Mouse (Mus musculus) kidney, postnatal 25 days (tissue): Measurements from ENCODE around the gene Alcam.

Experiments used
- DNase-seq, 2 experiments: peaks; one replicate each; pipeline ENCODE4 v3.0.0; 2021; ENCODE audit warnings: mixed read lengths in 2 of 2

Gene Alcam

DNA sequence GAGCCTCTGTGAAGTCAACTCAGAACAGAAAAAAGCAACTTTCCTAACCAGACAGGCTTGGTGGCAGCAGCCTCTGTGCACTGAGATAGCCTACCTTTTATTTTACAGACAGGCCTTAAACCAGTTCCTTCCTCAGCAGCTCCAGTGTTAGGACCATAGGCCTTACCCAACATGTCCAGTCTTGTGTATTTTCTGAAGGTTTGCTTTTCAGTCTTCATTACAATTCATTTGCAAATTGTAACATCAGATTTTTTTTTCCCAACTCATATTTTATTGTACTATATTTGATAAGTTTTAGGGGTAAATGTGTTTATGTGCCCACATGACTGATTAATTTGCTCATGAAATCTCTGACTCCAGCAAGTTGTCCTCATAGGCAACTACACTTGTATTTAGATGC lies 14.3 kb downstream of the Alcam start:
- no peak for DNase-seq

DNA sequence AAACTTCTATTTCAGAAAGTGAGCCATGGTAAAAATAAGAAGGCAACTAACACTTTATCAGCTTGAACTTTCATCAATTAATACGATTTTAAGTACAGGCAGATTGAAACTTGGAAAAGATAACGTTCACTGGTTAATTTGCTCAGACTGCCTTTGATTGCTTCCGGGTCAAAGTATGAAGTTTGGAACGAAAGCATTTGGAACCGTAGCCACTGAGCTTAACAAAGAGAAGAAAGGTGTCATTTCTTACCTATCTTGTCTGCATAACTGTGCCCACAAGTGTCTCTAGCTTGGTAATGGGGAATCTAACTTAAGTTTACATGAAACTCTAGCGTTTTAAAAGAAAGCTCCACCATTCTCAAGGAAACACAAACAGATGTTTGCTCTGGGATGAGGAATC lies 14.9 kb downstream of the Alcam start:
- no peak for DNase-seq

DNA sequence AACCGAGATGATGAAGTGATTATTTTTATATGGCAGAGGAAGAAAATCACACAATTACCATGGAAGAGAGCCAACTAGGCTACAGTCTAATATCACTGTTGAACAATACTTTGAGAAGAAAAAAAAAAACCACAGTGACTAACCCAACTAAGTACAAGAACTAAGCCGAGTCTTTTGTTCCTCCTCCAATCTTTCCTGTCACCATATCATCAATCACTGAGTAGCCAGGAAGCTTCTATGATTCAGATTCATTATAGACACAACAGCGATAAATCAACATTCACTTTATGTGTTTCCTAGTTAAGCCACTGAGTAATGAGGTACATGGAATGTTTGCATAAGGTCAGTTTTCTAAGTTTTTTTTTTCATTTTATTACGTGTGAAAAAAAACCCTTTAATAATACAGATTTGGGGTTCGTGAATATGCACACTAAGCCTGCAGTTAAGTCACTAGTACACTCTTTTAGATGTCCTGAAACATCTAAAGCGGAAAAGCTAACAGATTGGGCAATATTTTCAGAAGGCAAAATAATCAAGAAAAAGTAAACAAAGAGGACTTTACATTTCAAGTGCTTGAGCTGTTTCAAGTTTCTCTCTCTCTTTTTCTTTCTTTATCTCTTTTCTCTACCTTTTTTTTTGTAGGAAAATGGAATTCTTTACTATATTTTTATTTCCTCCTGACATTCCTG lies 15.5 kb downstream of the Alcam start:
- DNase-seq, result no peak

DNA sequence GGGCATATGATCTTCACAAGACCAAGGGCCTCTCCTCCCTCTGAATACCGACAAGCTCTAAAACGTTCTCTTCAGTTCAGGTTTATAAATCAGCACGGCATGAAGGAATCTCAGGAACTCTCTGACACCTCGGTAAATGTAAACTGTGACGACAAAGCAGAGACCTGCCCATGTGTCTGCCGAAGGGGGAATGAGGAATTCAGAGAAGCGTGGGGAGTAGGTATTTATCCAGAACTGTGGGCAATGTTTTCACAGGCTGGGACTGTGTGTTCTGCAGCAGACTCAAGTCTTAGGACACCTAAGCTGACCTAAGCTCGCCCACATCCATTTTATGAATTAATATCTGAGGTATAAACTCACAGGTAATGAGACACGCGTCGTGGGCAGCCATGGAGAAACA lies 20.7 kb downstream of the Alcam start:
- DNase-seq, result no peak

DNA sequence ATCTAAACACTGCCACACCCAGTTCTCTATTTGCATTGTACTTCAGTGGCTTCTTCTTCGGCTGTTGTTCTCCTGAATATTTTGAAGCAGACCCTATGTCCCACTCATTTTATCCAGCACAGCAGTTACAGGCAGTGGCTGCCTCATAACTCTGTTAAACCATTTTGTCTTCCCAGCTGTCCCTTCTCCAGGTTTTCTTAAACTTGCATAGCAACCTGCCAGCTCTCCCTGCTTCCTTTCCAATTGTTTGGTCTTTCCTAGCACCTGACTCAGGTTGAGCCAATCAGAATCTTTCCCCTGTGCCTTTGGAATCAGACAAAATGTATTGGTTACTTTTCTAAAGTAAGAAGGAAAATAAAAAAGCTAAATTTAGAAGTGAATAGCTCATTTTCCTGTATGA lies 21.8 kb downstream of the Alcam start:
- no peak for DNase-seq

DNA sequence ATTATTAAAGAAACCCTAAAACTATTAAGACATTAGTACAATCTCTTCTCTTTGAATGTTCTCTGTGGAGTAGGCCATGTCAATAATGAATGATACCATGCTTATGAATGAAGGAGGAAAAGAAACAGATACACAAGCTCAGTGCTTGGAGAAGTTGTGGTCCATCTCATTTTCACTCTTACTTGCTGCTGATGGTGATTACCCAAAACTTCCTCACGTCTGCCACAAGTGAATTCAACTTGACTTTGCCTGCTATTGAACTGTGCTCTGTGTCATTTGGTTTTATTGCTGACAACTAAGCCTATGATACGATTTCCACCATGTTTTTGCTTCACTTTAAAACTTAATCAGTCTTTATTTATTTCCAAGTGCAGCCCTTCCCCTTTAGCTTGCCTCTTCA lies 22.3 kb downstream of the Alcam start:
- DNase-seq, result no peak

DNA sequence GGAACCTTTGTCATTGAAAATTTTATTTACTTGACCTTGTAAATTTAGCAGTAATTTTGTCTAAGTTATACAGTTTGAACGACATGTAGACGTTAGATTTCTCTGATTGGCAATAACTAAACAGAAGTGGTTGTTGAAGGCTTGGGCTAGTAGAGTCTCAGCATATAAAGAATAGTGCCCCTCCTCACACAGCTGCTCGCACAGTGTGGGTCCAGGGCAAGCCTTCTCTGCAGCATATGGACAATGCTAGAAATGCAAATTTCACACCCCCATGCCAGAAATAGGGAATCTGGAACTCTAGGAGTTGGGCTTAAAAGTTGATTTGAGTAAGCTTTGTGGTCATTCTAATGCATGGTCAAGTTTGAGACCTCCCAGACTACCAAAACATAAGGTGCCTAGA lies 23.8 kb downstream of the Alcam start:
- DNase-seq, result no peak

DNA sequence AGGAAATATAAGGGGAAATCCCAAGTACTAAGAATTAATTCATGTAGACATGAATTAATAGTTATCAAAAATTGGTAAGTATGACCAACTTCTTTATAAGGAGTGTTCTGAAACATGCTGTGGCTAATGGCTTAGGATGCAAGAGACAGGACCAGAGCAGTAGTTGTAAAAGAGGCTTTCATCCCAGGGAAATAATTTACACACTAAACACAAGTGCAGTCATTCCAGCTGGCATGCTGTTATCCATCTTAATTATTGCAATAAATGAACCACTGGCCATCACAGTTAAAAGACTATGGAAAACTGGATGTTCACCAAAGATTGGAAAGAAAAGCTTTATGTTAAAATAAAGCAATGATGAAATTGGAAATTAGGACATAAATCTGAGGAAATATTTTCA lies 24.2 kb downstream of the Alcam start:
- DNase-seq, result no peak

DNA sequence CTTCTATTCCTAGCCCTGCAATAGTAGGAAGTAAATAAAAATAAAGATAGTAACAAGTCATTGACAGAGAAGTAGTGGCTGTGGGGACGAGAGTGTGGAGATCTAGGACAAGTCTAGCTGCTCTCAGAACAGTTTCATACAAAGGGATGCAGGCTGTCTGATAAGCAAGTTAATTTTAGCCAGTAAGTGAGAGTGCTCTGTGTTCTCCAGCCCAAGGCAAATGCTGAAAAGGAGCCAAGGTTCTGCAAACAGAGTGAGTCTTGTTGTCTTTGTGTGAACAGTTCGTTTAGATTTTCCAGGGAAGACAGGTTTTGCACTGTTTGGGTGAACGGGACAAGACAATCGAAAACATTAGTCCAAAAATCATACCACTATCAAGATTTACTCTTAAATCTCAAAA lies 25.4 kb downstream of the Alcam start:
- DNase-seq, result no peak

DNA sequence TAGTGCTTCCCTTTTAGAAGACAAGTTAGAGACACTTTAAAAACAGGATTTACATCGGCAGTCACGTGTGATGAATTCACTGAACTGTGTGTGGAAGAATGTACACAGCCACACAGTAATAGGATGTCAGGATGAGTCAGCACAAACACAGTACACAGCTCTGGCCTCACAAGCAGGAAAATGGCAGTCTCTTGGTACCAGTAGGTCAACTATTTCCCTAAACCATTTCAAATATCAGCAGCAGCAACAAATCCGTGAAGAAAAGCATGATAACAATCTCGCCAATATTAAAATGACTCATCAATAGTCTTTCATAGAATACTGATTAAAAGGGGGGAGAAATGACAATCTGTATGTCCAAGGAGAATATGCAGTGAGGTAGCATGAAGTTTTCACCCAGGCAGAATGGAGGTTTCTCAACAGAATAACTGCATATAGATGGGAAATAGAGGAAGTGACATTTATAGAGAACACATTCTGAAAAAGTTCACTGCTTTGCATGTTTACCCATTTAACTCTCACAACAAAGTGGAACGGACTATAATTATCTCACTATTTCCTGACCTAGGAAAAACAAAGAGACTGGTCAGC lies 35.2 kb downstream of the Alcam start:
- DNase-seq, result no peak

DNA sequence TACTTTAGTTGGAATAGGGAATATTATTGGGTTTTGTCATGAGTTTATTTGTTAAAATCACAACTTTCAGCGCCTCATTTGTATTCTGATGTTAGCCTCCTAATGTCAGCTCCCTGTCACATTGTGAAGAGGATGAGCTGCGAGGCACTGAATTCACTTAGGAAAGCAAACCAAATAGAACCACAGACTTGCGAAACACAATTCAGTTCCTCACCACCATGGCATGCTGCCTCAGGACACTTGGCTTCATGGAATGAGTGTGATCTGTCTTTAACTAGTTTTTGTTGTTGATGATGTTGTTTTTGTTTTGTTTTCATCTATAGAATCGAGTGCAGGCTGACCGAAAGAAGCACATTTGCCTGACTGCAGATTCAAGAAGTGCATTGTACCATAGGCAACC lies 35.9 kb downstream of the Alcam start:
- no peak for DNase-seq

DNA sequence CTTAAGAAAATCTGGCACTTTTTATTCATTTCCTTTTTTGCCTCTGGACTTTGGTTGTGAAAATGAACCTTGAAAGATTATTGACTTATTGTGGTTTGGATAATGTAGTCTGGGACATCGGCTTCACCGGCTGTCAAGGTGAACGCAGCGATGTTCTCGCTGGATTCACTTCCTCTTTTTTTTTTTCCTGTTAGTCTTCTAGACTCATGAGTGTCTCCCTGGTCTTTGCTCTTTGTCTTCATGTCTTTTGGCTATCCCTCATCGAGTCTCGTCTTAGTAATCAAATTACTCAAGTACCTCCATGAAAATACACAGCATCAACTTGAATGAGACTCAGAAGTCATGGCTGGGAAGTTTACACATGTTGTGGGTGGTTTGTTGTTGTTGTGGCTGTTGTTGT lies 36.7 kb downstream of the Alcam start:
- DNase-seq, result no peak

DNA sequence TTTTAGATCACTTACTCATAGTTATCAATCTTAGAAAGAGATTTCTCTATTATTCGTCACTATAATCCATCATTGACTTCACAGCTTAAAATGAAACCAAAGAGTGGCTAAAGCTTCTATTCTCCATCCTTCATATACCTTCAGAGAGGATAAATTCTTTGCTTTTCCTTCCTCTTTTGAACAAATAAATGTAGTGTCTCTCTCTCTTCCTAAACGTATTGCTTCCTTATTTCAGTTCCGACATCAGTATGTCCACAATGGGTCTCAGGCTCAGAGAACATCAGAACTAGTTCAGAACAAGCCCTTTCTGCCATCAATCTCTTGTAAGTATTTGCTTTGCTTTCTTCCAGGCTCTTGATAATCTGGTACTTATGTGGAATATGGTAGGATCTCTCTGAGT lies 40.2 kb downstream of the Alcam start:
- no peak for DNase-seq

DNA sequence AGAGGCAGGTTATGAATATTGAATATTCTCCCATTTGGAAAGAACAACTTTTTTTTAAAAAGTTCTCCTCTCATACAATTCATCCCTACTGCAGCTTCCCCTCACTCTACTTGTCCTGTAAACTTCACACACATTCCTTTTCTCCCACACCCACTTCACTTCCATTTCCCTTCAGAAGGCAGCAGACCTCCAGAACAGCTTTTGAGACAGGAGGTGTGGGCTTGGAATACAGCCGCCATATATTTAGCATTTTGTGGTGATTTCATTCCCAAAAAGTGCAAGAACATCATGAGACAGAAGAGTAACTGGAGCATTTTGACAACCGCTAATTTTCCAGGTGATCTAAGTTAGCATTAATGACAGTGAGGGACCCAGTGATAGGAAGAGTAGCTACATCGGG lies 47.8 kb downstream of the Alcam start:
- DNase-seq, result no peak

DNA sequence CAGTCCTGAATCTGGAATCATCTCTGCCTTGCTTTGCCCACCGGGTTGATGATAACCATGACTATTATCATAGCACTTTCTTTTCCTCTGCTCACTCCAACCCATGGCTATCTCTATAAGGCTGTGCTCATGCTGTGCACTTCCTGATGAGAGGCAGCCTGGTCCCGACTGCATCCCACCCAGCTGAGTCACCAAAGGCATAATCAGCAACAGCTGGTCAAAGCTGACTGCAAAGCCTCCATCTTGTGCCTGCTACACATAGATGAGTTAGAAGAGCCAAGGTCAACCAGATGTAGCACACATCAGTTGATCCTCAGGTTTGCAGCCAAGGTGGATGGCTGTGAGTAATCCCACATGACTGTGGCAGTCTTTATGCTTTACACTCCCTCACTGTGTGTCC lies 48.6 kb downstream of the Alcam start:
- no peak for DNase-seq

DNA sequence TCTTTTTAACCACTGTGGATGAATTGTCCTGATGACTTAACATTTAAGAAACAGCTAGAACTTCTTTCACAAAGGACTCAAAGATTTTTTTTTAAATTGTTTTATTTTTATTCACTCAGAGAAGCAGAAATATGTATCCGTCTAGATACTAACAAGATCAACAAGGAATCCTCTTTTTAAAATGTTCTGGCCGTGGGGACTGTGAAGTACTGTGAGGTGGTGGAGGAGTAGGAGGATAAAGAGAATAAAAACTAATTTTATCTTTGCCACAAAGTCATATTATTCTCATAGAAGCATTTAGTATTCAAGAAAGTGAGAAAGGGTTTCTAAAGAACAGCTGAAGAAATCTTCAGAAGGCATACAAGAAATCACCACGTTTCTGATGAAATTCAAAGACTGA lies 54.8 kb downstream of the Alcam start:
- no peak for DNase-seq

DNA sequence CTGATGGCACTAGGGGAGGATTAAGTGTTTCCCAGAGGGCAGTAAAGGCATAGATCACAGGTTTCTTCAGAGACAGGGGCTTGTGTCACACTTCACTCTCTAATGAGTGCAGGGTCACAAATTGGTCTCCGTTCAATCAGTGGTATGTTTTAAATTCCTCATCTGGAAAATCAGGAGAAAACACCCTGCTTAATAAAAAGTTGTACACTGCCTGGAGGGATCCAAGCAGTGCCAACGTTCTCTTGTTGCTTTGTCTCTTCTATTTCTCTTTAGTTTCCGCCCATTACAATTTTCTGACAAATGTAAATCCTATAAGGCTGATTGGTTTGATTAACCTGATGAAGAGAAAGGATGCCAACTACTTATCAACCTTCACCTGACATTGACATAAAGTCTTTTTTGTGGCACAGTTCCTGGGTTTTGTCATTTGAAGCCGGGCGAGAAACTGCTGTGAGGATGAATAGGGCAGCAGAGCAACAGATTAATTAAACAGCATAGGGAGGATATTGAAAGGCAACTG lies 67.0 kb downstream of the Alcam start:
- DNase-seq, result no peak

DNA sequence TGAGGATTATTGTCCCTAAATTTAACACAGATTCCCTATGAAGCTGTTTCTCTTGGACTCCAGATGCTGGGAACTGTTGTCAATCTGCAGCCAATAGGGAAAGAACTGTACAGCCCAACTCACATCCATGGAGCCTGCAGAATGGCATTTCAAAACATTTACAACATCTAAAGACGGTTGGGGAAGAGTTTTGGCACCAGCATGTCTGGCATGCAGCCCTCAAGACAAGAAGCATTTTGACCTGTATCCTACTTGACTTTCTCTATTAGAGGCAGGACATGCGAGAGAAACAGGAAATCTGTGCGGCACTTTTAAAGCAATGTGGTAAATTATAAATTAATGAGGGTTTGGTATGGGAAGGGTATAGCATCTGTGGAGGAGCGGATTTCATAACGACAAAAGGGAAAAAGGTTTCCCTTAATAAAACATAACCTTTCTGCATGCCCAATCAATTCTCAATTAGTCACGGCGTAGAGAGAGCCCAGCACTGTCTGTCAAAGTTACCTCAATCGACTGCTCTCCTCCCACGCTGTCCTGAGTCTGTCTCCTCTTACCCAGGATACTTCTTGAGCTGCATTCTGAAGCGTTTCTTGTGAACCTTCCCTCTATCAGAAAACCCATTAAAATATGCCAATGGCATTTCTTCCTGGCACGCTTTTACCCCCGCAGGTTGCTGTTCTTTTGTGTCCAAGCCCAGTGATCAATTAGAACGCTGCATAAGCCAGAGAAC lies 70.3 kb downstream of the Alcam start:
- no peak for DNase-seq

DNA sequence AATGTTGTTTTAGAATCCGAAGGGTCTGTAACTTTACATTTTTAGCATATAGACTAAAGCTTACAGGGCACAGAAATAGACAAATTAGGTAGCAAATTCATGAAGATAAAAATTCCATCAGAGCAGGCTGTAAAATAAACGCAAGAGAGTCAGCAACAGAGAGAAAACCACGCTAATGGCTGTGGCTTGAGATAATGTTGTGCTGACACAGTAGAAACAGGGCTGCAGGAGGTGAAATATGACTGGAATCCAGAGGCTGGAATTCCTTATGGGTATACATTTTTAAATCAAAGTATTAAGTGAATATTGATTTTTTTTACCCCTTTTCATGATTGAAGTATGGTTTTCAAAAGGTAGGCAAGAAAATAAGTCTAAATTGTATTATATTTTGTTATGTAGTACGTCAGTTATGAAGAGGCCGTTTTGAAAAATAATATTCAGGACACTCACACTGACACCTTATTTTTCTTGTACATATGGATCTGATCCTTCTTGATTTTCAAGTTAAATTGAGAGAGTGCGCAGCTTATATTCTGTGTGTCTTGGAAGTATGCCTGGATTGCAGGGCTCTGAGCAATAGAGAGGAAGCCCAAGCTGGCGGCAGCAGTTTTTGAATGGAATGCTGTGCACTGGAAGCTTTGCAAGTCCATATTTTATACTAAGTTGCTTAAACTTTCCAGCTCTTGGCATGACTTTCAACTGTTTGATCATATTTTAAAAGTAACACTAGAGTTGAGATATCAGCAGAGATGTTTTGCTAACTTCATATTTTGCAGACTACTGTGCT lies 74.9 kb downstream of the Alcam start:
- no peak for DNase-seq

DNA sequence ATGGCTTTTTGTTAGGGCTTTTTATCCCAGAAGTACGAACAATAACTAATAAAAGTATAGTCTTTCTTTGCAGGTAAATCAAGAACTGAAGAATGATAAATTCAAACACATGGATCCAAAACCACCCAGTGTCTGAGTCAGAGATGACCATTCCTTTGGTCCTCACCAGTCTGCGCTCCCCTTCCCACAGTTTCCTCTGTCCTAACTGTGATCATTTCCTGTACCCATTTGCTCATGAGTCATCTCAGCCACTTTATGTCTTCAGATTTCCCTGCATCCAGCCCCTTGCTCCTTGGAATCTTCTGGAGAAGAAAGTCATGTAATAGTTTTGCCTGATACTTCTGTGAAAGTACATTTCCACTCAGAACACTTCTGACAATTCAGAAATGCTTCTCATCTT lies 77.0 kb downstream of the Alcam start:
- no peak for DNase-seq

DNA sequence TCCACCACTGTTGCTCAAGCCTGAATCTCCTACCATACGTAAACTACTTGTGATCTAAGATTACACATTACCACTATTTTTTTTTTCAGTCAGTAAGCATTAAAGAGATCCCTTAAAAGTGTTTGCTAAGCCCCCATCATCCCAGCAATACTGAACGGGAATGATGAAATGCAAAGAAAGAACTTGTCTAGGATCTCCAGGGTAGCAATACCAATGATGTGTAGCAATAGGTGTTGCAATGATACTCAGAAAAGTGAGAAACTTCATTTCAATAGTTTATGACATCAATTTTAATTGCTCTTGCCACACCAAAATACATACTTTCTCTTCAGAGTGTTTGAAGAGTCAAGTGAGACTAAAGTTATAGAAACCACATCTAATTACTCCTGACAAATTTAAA lies 81.9 kb downstream of the Alcam start:
- no peak for DNase-seq

DNA sequence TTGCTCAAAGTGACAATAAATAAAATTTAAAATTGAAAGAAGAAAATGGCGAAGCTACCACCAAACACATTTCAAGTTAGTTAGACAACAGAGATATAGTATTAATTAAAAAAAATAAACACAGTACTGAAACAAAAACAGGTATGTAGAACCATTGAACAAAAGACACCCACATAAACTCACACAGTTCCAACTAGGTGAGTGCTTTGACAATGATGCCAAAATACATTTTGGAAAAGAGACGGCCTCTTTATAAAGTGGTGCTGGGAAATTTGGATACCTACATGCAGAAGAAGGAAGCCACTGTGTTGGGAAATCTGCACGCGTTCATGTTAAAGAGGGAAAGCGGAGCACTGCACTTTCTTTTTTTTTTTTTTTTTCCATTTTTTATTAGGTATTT lies 85.4 kb downstream of the Alcam start:
- DNase-seq, result no peak

DNA sequence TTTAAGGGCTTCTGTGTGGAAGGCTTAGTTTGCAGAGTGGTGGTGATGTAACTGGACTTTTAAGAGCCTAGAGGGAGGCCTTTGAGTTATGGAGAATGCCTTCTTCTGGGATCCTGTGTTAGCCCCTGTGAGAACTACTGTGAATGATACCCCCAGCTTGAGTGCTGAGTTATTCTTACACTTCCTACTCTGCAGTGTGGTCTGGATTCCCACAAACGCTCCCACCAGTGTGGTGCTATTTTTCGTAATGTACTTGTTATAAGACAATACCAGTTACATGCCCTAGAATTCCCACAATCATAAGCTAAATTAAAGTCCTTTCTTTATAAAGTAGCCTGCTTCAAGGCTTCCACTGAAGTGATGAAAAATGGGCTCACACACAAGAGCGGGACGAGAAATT lies 87.0 kb downstream of the Alcam start:
- no peak for DNase-seq
